Mouse (Mus musculus): ENCODE results near the gene Prps1. TPM values are rescaled to one million over a fixed set of nuclear protein-coding genes. Genes with fewer than 3 reads are reported as not detected.
"Not testable (repeated sequence)": the region's sequence is repeated elsewhere in the genome, so short reads cannot be mapped to it uniquely, and the experiment has no call there.

Gene Prps1
- total RNA-seq, 2 experiments from 2014 or later: 19.7 to 24.5 TPM

DNA sequence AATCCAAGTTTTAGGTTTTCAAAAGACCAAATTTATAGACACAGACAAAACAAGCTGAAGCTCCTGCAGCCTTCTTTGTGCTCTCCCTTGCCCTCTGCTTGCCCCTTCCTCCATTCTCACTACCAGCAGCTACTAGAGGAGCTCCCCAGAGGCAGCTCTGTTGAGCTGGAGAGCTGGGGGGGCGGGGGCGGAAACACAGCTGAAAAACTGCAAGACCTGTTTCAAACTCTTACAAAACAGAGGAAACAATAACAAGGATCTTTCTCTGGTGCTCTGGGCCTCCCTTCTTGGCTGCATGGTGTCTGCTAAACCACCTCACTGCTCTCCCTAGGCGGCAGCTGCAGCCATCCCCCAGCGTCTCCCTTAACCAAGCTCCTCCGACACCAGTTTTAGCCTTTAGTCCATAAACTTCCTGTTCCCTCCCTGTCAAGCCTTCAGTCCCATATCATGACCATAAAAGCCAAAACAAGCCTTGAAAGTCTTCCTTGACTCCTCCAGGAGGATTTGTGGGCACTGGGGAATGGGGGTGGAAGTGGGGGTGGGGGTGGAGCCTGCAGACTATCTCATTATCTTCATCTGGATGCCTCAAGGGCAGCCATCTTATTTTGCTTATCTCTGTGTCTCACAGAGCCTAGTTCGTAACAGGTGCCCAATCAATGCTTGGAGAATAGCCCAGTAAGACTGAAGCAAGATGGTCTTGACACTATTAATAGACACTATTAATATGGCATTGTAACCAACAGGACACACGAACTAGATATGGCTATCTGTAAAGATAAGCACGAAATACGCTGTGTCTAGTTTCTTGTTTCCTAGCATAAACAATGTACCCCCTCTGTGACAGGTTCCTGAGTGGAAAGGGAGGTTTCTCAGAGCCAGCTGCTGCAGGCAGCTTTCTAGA is 45.2 kb downstream of the Prps1 start:
- DNase-seq: no peak

DNA sequence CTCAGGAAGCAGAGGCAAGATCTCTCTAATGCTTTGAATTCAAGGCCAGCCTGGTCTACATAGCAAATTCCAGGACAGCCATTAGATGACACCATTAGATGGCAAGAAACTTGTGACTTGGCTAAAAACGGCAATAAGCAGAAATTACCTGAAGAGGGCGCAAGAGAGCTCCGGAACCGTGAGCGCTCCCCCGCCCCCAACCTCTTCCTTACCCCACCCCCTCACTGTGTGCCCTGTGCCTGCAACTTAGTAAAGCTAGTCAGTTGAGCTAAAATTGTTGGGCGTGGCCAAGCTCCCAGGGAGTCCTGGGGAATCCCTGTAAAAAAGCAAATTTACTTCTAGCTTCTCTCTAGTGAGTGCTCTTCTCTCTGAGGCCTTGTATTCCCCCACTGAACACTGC is 47.5 kb downstream of the Prps1 start:
- peak; percentile 75 for DNase-seq

- DNase-seq: peak; percentile 56
Observed at GRCm38 (mm10) chrX:140505497-140506238, 49.3 kb downstream of the Prps1 start.

GRCm38 (mm10) chrX:140506436-140507180 is 50.2 kb downstream of the Prps1 start:
- no peak for DNase-seq

GRCm38 (mm10) chrX:140507377-140507776 is 51.0 kb downstream of the Prps1 start:
- DNase-seq: no peak

DNA sequence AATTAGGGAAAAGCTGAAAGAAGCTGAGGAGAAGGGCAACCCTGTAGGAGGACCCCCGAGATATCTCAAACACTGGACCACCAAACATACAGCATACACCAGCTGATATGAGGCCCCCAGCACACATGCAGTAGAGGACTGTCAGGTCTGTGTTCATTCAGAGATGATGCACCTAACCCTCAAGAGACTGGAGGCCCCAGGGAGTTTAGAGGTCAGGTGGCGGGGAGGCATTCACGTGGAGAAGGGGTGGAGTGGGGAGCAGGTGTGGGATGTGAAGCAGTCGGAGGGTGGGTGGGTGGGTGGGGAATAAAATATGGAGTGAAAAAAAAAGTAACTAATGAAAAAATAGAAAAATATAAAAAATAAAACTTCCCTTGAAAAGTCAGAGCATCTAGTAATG is 52.4 kb downstream of the Prps1 start:
- DNase-seq: not testable (repeated sequence)

- DNase-seq: no peak
Observed at GRCm38 (mm10) chrX:140509817-140510216, 53.4 kb downstream of the Prps1 start.

DNA sequence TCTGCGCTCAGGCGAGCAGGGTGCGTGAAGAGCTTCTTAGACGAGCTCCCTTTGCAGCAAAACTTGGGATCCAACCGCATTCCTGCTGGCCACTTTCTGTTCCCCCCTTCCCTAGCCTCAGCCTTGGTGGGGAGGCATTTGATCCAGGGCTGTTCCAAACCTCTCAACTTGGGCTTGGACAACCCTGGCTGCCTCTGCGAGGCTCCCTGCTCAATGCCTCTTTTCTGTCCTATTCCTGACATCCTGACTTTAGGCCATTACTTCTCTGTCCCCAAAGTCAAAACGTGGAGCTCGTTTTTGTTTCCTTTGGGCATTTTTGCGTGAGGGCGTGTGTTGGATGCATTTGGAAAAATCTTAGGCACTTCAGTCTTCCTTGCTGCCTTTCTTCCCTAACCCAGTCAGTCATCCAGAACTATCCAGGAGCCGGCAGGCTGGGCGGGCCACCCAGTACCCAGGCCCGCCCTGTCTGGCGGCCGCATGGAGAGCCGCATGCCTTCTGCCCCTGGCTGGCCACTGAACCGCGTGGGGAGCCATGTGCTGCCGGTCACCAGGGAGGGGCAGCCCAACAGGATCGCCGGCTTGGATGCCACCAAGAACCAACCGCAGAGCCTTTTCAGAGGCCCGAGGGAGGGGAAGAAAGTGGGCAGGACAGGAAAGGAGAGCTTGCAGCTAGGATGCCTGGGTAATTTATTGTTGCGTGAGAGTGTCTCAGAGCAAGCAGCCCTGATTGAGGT is 54.5 kb downstream of the Prps1 start:
- peak; percentile 76 for DNase-seq

DNA sequence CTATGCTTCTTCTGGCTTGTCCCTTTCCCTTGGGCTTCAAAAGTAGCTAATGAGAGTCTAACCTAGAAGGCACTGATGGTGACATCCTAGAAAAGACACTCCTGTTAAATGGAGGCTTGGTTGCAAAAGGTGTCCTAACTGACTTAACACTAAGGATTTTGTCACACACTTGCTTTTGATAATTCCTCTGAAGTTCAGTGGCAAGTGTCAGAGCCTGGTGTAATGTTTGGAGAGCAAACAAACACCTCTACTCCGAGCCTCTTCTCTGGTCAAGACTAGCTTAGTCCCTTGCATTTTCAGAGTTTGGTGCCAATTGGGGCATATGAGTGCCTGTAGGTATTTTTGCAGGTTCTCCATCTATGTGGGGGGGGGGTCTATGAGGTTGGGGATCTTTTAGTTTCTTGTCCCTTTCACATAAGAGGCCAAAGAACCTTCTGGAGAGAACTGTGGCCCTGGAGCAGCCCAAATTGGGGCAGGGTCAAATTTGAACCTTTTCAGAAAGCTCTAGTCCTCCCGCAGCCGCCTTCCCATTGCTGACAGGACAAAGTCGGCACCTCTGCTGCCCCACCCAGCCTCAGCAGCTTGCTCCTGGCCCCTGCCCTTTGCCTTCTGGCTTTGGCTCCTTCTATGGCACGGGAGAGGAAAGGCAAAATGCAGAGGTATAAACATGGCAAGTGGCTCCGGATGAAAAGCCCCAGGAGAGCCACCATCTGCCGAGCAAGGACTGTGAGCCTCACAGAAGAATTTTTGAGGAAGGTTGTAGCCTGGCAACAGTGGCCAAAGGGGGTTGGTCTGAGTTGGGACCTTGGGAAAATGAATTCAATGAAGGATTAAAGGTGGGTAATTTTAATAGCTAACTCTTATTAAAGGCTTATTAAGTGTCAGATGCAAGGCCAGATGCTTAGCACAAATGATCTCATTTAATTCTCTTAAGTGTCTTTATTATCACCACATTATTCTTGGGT is 55.6 kb downstream of the Prps1 start:
- DNase-seq: no peak

DNA sequence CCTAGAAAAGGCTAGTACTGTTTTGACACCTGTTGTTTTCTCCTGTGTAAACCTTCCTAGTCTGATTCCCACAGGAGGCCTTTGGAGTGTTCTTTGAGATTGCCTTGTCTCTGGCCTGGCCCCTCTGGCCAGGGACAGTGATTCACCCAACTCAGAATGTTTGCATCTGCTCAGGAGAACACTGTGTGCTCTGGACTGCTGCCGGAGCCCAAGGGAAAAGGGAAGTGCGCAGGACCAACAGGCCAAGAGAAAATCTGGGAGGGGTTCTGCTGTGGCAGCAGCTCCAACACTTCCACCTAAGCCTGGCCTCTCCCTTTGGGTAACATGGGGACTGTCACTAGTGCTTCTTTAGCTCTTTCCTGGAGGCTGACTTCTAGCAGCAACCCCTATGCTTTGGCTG is 57.0 kb downstream of the Prps1 start:
- no peak for DNase-seq

DNA sequence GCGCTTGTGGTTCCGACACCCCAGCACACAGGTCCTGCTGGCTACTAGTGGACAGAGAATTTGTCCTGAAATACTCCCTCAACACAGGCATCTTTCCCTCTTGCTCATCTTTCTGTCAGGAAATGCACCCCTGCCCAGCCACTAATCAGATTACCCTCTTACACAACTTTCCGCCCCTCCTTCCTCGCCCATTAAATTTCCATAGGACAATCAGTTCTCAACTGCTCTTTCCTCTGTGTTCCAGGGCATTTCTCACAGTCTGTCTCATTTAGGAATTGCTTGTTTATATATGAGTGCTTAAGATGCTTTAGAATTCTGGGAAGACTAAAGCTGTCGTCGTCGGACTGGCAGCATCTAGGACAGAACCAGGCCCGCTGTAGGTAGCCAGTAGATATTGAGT is 61.9 kb downstream of the Prps1 start:
- no peak for DNase-seq

- DNase-seq: peak; percentile 89
Observed at GRCm38 (mm10) chrX:140520146-140521102, 64.0 kb downstream of the Prps1 start.

- DNase-seq: no peak
Observed at GRCm38 (mm10) chrX:140522071-140522765, 65.8 kb downstream of the Prps1 start.

DNA sequence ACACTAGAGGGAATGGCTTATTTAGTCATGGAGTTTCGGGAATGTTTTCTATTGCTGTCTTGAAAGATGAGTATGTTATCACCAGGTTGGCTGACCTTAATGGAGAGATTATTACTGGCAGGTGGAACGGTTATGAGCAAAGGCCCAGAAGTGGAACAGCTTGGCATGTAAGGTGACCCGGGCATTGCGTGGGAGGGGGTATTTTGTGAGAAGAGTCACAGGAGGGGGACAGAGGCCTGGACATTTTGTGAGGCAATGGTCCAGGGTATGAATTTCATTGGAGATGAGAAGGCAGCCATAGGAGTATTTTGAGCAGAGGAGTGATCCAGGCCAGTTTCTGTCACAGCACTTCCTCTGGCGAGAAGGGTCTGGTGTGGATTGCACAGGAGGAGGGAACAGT is 67.8 kb downstream of the Prps1 start:
- no peak for DNase-seq
